Mouse (Mus musculus): ENCODE measurements at regions not wholly inside any gene's neighbourhood (a gene's known extent, or its start where the extent isn't known, plus 50 kb on each side); places are given as distances from the start of the nearest gene placed in this dataset.
A peak's percentile ranks its signal among the peaks of the same experiment; 100 is the strongest.
"Not testable (repeated sequence)": the region's sequence is repeated elsewhere in the genome, so short reads cannot be mapped to it uniquely, and the experiment has no call there.

GRCm38 (mm10) chr12:29049801-29050200 is 298.2 kb downstream of the Eipr1 start:
- DNase-seq (ENCODE audit: low spot score): no peak

- no peak for DNase-seq (ENCODE audit: low spot score)
These were observed 299.1 kb downstream of the Eipr1 start for GRCm38 (mm10) chr12:29050516-29051251.

- DNase-seq (ENCODE audit: low spot score): no peak
These were observed 302.8 kb downstream of the Eipr1 start for GRCm38 (mm10) chr12:29054367-29054766.

- DNase-seq (ENCODE audit: low spot score): no peak
These were observed 310.5 kb downstream of the Eipr1 start for GRCm38 (mm10) chr12:29062025-29062637.

GRCm38 (mm10) chr12:29062801-29063200 is 311.2 kb downstream of the Eipr1 start:
- DNase-seq (ENCODE audit: low spot score): no peak

- no peak for DNase-seq (ENCODE audit: low spot score)
These were observed 316.6 kb downstream of the Eipr1 start for GRCm38 (mm10) chr12:29068180-29068579.

- no peak for DNase-seq (ENCODE audit: low spot score)
These were observed 323.7 kb downstream of the Eipr1 start for GRCm38 (mm10) chr12:29075096-29075852.

GRCm38 (mm10) chr12:29076606-29077005 is 325.0 kb downstream of the Eipr1 start:
- no peak for DNase-seq (ENCODE audit: low spot score)

- DNase-seq (ENCODE audit: low spot score): no peak
These were observed 327.4 kb downstream of the Eipr1 start for GRCm38 (mm10) chr12:29079011-29079410.

GRCm38 (mm10) chr12:29083426-29084221 is 332.0 kb downstream of the Eipr1 start:
- DNase-seq (ENCODE audit: low spot score): peak; percentile 70

- not testable (repeated sequence) for DNase-seq (ENCODE audit: low spot score)
These were observed 335.6 kb downstream of the Eipr1 start for GRCm38 (mm10) chr12:29087245-29087644.

GRCm38 (mm10) chr12:29089634-29090033 is 338.0 kb downstream of the Eipr1 start:
- DNase-seq (ENCODE audit: low spot score): no peak

- DNase-seq (ENCODE audit: low spot score): no peak
These were observed 338.8 kb downstream of the Eipr1 start for GRCm38 (mm10) chr12:29090451-29090850.

- no peak for DNase-seq (ENCODE audit: low spot score)
These were observed 343.9 kb downstream of the Eipr1 start for GRCm38 (mm10) chr12:29095406-29096032.

GRCm38 (mm10) chr12:29096033-29096913 is 344.7 kb downstream of the Eipr1 start:
- DNase-seq (ENCODE audit: low spot score): peak; percentile 53

GRCm38 (mm10) chr12:29100042-29100570 is 348.5 kb downstream of the Eipr1 start:
- no peak for DNase-seq (ENCODE audit: low spot score)

GRCm38 (mm10) chr12:29106893-29107719 is 355.5 kb downstream of the Eipr1 start:
- no peak for DNase-seq (ENCODE audit: low spot score)

GRCm38 (mm10) chr12:29107720-29108051 is 356.1 kb downstream of the Eipr1 start:
- no peak for DNase-seq (ENCODE audit: low spot score)

- no peak for DNase-seq (ENCODE audit: low spot score)
These were observed 366.7 kb downstream of the Eipr1 start for GRCm38 (mm10) chr12:29118336-29118735.

GRCm38 (mm10) chr12:29121159-29121558 is 369.6 kb downstream of the Eipr1 start:
- DNase-seq (ENCODE audit: low spot score): no peak
